Mouse (Mus musculus) CH12.LX (cell line): ENCODE results near the gene Abhd2. TPM values are rescaled to one million over a fixed set of nuclear protein-coding genes. Genes with fewer than 3 reads are reported as not detected.

Experiments
- DNase-seq: peaks from one replicate; pipeline ENCODE4 v3.0.0-alpha.2; 2013; ENCODE audit errors: extremely low read depth
- H3K27ac ChIP-seq: 2 replicates; pipeline ENCODE4 v1.5.1; 2012; ENCODE audit warnings: low read depth, mild to moderate bottlenecking, control low read depth, moderate library complexity; ENCODE audit not compliant: insufficient read depth
- H3K27me3 ChIP-seq: replicated peaks from 2 replicates; pipeline ENCODE3; 2012; ENCODE audit warnings: inconsistent platforms
- H3K36me3 ChIP-seq, 2 experiments: replicated peaks in 1 of 2; 2 replicates each; pipeline versions ENCODE3 to v1.6.1; 2012; ENCODE audit warnings: inconsistent platforms in 1 of 2, low read length in 1 of 2, mild to moderate bottlenecking in 1 of 2, mixed read lengths in 1 of 2, moderate library complexity in 1 of 2; ENCODE audit not compliant: control insufficient read depth in 1 of 2, insufficient read depth in 1 of 2
- H3K4me1 ChIP-seq, 2 experiments: 2 replicates each; pipeline ENCODE4 v1.6.1; 2012; ENCODE audit warnings: inconsistent platforms in 1 of 2, moderate library complexity in 1 of 2; ENCODE audit not compliant: insufficient read depth in 2 of 2, control insufficient read depth in 1 of 2
- H3K4me2 ChIP-seq: 2 replicates; pipeline ENCODE4 v1.6.1; 2012; ENCODE audit warnings: low read depth, mild to moderate bottlenecking, control low read depth; ENCODE audit not compliant: poor library complexity, insufficient read depth, severe bottlenecking
- H3K4me3 ChIP-seq, 3 experiments: fragments of 150-350 bp in 1 of 3; sonication (generic) in 1 of 3; replicated peaks in 1 of 3; 2 replicates each; pipeline versions ENCODE3 to v1.5.1; 2011 to 2012; ENCODE audit warnings: low read depth in 2 of 3, low read length in 2 of 3, mild to moderate bottlenecking in 2 of 3, moderate library complexity in 2 of 3, control low read depth in 1 of 3, improper control_type of control experiment in 1 of 3, inconsistent platforms in 1 of 3, mixed read lengths in 1 of 3; ENCODE audit not compliant: poor library complexity in 1 of 3
- H3K79me2 ChIP-seq: replicated peaks from 2 replicates; pipeline ENCODE4 v1.6.1; 2012; ENCODE audit warnings: mild to moderate bottlenecking, moderate library complexity; ENCODE audit not compliant: control insufficient read depth, poor library complexity, insufficient read depth, severe bottlenecking; ENCODE audit errors: extremely low read depth
- H3K9ac ChIP-seq: 2 replicates; pipeline ENCODE4 v1.6.1; 2012; ENCODE audit warnings: low read depth, mild to moderate bottlenecking, control low read depth, moderate library complexity; ENCODE audit not compliant: insufficient read depth
- H3K9me3 ChIP-seq: replicated peaks from 2 replicates; pipeline ENCODE3; 2012; ENCODE audit warnings: low read length, inconsistent platforms, mixed read lengths
- CHD1 ChIP-seq: IDR thresholded peaks from 2 replicates; pipeline ENCODE4 v1.6.1; 2012; ENCODE audit warnings: low read depth, low read length, improper control_type of control experiment, inconsistent platforms
- CHD2 ChIP-seq: IDR thresholded peaks from 2 replicates; pipeline ENCODE4 v1.6.1; 2011; ENCODE audit warnings: low read length, improper control_type of control experiment
- CTCF ChIP-seq, 2 experiments: IDR thresholded peaks in 1 of 2; conservative IDR thresholded peaks in 1 of 2; 2 replicates each; pipeline ENCODE4 v1.5.1; 2011 to 2012; ENCODE audit warnings: low read depth in 2 of 2, low read length in 2 of 2, improper control_type of control experiment in 1 of 2, inconsistent platforms in 1 of 2, mild to moderate bottlenecking in 1 of 2, moderate library complexity in 1 of 2
- E2F4 ChIP-seq: IDR thresholded peaks from 2 replicates; pipeline ENCODE4 v1.6.1; 2011; ENCODE audit warnings: low read depth, low read length, improper control_type of control experiment; ENCODE audit not compliant: insufficient replicate concordance
- ETS1 ChIP-seq: conservative IDR thresholded peaks from 2 replicates; pipeline ENCODE4 v1.6.1; 2012; ENCODE audit warnings: low read depth, mild to moderate bottlenecking, inconsistent platforms, low read length, improper control_type of control experiment, moderate library complexity
- IRF4 ChIP-seq: IDR thresholded peaks from 2 replicates; pipeline ENCODE4 v1.6.1; 2014; ENCODE audit warnings: low read depth, mild to moderate bottlenecking, inconsistent platforms, low read length, improper control_type of control experiment
- JUND ChIP-seq: conservative IDR thresholded peaks from 2 replicates; pipeline ENCODE4 v1.6.1; 2011; ENCODE audit warnings: low read depth, low read length, improper control_type of control experiment
- MAZ ChIP-seq: IDR thresholded peaks from 2 replicates; pipeline ENCODE4 v1.6.1; 2012; ENCODE audit warnings: low read depth, mild to moderate bottlenecking, inconsistent platforms, low read length, improper control_type of control experiment, moderate library complexity
- MEF2A ChIP-seq: IDR thresholded peaks from 2 replicates; pipeline ENCODE4 v1.6.1; 2014; ENCODE audit warnings: low read depth, mild to moderate bottlenecking, inconsistent platforms, low read length, improper control_type of control experiment, borderline replicate concordance
- MXI1 ChIP-seq: IDR thresholded peaks from 2 replicates; pipeline ENCODE4 v1.6.1; 2011; ENCODE audit warnings: mild to moderate bottlenecking, low read depth, low read length, improper control_type of control experiment
- NELFE ChIP-seq: IDR thresholded peaks from 2 replicates; pipeline ENCODE4 v1.6.1; 2011; ENCODE audit warnings: low read depth, low read length, improper control_type of control experiment
- NRF1 ChIP-seq: IDR thresholded peaks from 2 replicates; pipeline ENCODE4 v1.6.1; 2014; ENCODE audit warnings: low read depth, mild to moderate bottlenecking, inconsistent platforms, low read length, improper control_type of control experiment, moderate library complexity
- POLR2A ChIP-seq: IDR thresholded peaks from 2 replicates; pipeline ENCODE4 v1.6.1; 2011; ENCODE audit warnings: low read depth, mild to moderate bottlenecking, improper control_type of control experiment, low read length
- RAD21 ChIP-seq: IDR thresholded peaks from 2 replicates; pipeline ENCODE4 v1.6.1; 2011; ENCODE audit warnings: low read depth, mild to moderate bottlenecking, low read length, improper control_type of control experiment, moderate library complexity
- TCF12 ChIP-seq: IDR thresholded peaks from 2 replicates; pipeline ENCODE4 v1.6.1; 2014; ENCODE audit warnings: low read depth, mild to moderate bottlenecking, inconsistent platforms, low read length, improper control_type of control experiment
- UBTF ChIP-seq: IDR thresholded peaks from 2 replicates; pipeline ENCODE4 v1.6.1; 2012; ENCODE audit warnings: low read depth, mild to moderate bottlenecking, inconsistent platforms, low read length, improper control_type of control experiment, moderate library complexity
- USF1 ChIP-seq: IDR thresholded peaks from 2 replicates; pipeline ENCODE4 v1.6.1; 2014; ENCODE audit warnings: low read depth, mild to moderate bottlenecking, inconsistent platforms, low read length, improper control_type of control experiment
- USF2 ChIP-seq: conservative IDR thresholded peaks from 2 replicates; pipeline ENCODE4 v1.6.1; 2011; ENCODE audit warnings: low read depth, low read length, improper control_type of control experiment
- ZNF384 ChIP-seq: IDR thresholded peaks from 2 replicates; pipeline ENCODE4 v1.6.1; 2012; ENCODE audit warnings: low read depth, low read length, improper control_type of control experiment, inconsistent platforms
- dilution Hi-C: fragments of 300-500 bp; cut with MboI; formaldehyde crosslinking; loops from 2 replicates; pipeline ENCODE4 v1.14.3; 2020; ENCODE audit warnings: low sequenced_read_pairs; ENCODE audit not compliant: extremely low pct_unique_long_range_greater_than_20kb, extremely low pct_ligation_motif_present
- in situ Hi-C: fragments of 300-500 bp; cut with MboI; formaldehyde crosslinking; loops from 3 replicates; pipeline ENCODE4 v1.14.3; 2019; ENCODE audit warnings: low sequenced_read_pairs, low pct_ligation_motif_present, low pct_unique_long_range_greater_than_20kb, mixed read lengths
- polyA plus RNA-seq: library from polyadenylated mRNA; unstranded; fragments of >175 nt; gene quantifications from 2 replicates; pipeline ENCODE4 v1.2.1, GENCODE M21; 2012; ENCODE audit warnings: low read depth; ENCODE audit not compliant: insufficient read length
- total RNA-seq, 2 experiments: library from RNA; depleted of rRNA; stranded (reverse); fragments of 300-350 nt in 1 of 2; fragments of >200 nt in 1 of 2; gene quantifications; 2 replicates each; pipeline ENCODE4 v1.2.3; 2012 to 2014

The Abhd2 gene
- total and polyA plus RNA-seq, 3 experiments = 6.0 to 15.4 (median 9.9) TPM

GRCm38 (mm10) chr7:79287226-79287625 lies 14.2 kb downstream of the Abhd2 start (continued):
- TF ChIP-seq NELFE = no peak
- TF ChIP-seq TCF12 = no peak
- TF ChIP-seq ETS1 = no peak

DNA sequence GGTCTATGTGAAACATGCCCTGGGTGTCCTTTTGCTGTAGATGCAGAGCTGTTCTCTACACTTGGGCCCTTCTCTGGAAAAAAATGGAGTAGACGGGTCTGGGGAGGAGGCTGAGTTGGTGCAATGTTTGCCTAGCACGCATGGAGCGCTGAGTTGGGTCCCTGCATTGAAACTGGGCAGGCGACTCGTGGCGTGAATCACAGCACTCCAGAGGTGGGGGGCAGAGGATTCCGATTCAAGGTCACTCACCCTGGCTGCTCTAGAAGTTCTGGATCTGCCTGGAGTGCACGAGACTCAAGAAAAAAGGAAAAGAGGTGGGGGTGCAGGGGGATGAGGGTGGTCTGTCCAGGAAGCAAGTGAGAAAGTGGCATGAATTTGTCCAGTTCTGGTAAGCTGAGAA lies 14.9 kb downstream of the Abhd2 start:
- no peaks in the 10 kb centered on the region; the same call in 1 of the 2 replicates for H3K79me2 ChIP-seq
- H3K36me3 ChIP-seq = peaks cover 0 to 20% of the 10 kb centered on the region in 2 experiments
- TF ChIP-seq ETS1 = no peak
- no peak for TF ChIP-seq IRF4
- TF ChIP-seq RAD21 = no peak
- TF ChIP-seq ZNF384 = no peak
- TF ChIP-seq CHD1 = no peak
- TF ChIP-seq CTCF (conservative IDR thresholded peaks at IDR 0.05 in 1 of 2, IDR thresholded peaks at IDR 0.05 in 1 of 2; ENCODE audit: low read depth in 2 of 2, low read length in 2 of 2) = no peak
- TF ChIP-seq NRF1 = no peak
- TF ChIP-seq MXI1 = no peak
- TF ChIP-seq, all 38 proteins: peak for 0
- no peaks in the 10 kb centered on the region for H3K27me3 ChIP-seq
- H3K4me3 ChIP-seq = no peak overlapping the region
- DNase-seq = no peak
- dilution Hi-C loops = no loop called here
- peaks cover 8 to 65% of the 10 kb centered on the region in 2 experiments for H3K4me1 ChIP-seq
- H3K9me3 ChIP-seq = no peaks in the 10 kb centered on the region
- no peak overlapping the region for H3K27ac ChIP-seq
- in situ Hi-C loops = no loop called here
- no peak overlapping the region for H3K4me2 ChIP-seq
- H3K9ac ChIP-seq = no peak overlapping the region

DNA sequence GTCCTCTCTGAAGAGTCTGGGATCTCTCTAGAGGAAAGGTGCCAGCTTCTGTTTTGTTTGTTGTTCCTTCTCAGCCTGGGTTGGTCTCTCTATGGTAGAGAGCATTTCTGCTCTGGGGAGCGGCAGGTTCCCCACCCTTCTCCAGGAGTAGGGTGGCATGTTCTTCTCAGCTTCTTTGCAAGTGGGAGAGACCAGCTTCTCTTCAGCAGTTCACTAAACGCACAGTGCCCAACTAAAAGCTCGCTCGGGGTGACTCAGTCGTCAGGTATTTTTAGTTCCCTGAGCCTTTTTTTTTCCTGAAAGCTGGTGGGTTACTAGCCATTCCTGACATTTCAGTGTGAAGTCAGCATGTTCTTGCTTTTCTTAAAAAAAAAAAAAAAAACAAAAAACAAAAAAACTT lies 15.4 kb downstream of the Abhd2 start:
- no peak overlapping the region for H3K9ac ChIP-seq
- H3K36me3 ChIP-seq = peaks cover 0 to 15% of the 10 kb centered on the region in 2 experiments
- no peak overlapping the region for H3K4me2 ChIP-seq
- no peaks in the 10 kb centered on the region for H3K27me3 ChIP-seq
- H3K27ac ChIP-seq = no peak overlapping the region
- TF ChIP-seq ETS1 (no peak), MXI1 (no peak), USF2 (no peak), E2F4 (no peak), POLR2A (no peak), JUND (no peak), USF1 (no peak), MEF2A (no peak), NRF1 (no peak), MAZ (no peak), CHD2 (no peak), UBTF (no peak)
- TF ChIP-seq, all 38 proteins: peak for 0
- no peaks in the 10 kb centered on the region for H3K9me3 ChIP-seq
- in situ Hi-C loops (no loop called here), dilution Hi-C loops (no loop called here)
- H3K4me1 ChIP-seq = peaks cover 8 to 68% of the 10 kb centered on the region in 2 experiments
- no peak overlapping the region for H3K4me3 ChIP-seq
- no peaks in the 10 kb centered on the region; the same call in 1 of the 2 replicates for H3K79me2 ChIP-seq
- no peak for DNase-seq
